Mouse (Mus musculus) ovary, postnatal 36 days (tissue): ENCODE data around the gene Ube2l3.

ENCODE experiments used
- DNase-seq: peaks from one replicate; pipeline ENCODE4 v3.0.0; 2022; ENCODE audit warnings: low spot score, mixed read lengths

The Ube2l3 gene

DNA sequence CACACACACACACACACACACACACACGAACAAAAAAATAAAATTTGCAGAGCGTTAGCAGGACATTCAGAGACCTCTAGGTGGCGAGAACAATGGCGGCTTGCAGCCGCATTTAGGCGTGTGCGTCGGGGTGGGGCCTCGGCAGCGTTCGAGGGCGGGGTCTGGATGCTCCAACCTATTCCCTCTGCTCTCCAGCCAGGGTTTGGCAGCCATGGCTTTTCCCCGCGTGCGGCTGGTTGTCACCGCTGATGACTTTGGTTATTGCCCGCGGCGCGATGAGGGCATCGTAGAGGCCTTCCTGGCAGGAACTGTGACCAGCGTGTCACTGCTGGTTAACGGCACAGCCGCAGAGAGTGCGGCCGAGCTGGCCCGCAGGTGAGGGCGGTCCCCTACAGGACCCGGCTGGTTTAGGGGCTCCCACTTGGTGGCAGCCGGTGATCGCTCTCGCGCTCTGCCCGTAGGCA is 55.6 kb downstream of the Ube2l3 start, which contains the start of gene Ccdc116:
Gene Ccdc116 (minus strand): TSS at position 458 of the 464 bp plus-strand sequence.
- peak; percentile 79 for DNase-seq

DNA sequence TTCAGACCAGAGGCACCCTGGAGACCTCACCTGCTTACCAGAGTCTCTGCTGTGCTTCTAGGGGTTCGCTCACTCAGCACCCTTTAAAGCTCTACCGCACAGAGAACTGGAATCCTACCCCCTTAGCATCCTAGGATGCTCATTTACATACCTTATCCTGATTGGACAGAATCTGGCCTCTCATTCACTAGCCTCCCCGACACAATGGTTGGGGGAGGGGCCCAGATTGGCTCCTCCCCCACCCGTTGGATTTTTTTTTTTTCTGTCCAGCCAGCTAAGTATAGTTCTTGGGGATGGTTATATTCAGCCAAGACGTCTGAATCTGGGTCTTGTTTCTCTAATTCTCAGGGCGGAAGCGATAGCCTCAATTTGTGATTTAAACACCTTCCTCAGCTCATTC is 58.1 kb downstream of the Ube2l3 start, which contains the start of gene Ydjc:
Gene Ydjc (plus strand): TSS at position 283 of the 400 bp plus-strand sequence.
- no peak for DNase-seq

DNA sequence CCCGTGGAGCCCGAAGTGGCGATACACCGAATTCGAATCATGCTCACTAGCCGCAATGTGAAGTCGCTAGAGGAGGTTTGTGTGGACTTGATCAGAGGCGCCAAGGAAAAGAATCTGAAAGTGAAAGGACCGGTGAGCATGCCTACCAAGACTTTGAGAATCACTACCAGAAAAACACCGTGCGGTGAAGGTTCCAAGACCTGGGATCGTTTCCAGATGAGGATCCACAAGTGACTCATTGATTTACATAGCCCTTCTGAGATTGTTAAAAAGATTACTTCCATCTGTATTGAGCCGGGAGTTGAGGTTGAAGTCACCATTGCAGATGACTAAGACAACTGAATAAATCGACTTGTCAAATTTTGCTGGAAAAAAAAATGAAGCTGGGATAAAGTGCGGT is 65.1 kb downstream of the Ube2l3 start:
- DNase-seq: no peak

DNA sequence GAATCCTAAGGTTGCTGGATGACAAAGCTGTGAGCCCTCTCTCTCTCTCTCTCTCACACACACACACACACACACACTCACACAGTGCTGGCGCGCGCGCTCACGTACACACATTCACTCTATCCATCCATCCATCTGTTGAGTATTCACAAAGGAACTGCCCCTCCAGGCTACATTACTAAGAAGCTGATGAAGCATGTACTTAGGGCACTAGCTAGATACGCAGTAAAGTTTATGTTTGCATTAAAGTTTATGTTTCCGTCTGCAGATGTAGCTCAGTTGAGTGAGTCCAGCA is 69.6 kb downstream of the Ube2l3 start:
- no peak for DNase-seq

DNA sequence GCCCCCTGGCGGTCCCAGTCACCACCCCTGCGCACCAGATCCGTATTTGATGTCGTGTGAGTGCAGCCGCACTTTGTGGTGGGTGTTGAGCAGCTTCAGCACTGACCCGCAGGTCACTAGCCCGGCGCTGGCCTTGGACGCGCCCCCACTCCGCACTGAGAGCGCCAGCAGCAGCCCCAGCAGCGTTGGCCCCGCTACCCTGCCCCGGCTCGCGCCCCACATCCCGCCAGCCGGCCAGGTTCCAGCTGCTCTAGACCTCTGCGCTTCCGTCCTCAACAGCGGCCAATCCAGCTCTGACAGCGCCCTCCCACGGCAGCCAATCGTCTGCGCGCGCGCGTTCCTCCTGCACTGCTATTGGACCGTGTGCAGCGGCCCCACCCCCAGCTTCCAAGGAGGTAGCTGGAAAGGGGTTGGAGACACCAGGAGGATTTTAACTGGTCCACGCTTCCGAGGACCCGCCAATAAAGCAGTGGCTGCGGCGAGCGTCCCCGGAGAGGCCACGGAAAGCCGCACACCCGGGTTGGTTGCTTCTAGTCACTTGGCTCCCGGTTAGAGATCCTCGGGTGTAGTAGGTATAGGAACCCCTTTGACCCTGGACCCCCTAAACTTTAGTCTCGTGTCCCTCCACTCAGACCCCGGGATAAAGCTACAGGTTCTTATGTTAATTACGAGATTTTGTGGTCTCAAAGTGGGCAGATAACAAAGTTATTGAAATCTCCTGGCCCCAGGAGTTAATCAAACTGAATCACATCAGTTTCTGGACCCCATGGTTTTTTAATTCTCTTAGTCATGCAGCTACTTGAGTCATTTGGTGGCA is 70.2 kb downstream of the Ube2l3 start, which contains the start of gene Sdf2l1:
Gene Sdf2l1 (minus strand): TSS at position 295 of the 817 bp plus-strand sequence.
- peak; percentile 97 for DNase-seq

DNA sequence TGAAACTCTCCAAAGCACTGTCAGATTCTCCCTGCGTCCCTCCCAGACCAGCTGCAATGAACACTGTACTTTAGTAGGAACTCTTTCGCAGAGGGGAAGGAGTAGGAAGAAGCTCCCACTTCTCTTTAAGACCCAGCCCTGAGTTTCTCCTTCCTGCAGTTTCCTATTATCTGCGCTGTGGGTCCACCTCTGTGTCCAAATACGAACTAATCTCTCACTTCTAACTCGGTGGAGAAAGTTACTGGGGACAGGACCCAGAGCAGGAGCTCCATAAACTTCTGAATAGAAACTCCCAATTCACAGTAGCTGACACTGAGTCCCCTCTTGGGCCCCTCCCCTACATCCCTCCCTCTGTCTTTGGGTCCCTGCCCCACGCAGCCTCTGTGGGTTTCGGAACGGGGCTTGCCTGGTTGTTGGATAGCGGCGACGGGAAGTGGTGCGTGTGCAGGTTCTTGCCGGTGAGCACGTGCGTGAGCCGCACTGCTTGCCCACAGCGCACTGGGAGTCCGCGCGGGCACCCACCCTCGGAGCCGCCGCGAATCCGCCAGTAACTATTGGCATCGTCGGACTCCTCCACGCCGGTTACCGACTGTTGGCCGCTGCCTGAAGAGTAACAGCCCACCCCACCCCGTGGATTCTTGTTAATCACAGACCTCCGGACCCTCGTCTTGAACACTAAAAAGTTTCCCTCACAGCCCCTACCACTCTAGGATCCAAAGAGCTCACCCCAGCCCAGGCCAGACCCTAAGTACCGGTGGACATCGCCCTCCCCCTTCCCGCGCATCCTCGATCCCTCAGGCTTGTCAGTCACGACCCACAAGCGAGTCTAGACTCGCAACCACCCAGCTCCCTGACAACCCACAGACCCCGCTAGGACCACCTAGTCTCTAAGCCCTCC is 71.0 kb downstream of the Ube2l3 start:
- DNase-seq: peak; percentile 24

DNA sequence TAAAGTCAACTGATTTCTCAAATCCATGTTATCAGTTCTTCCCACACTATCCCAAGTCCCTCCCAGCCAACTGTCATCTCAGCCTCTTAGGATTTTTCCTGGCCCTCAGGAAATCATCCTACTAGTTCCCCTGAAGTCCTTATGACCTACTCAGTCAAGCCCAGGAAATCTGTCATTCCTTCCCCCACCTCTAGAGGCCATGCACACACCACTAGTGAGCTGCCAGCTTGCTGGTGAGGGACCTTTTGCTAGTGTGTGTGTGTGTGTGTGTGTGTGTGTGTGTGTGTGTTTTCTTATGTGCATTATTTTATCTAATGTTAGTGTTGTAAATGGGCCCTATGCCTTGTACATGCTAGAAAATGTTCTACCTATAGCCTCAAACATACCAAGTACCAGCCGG is 75.2 kb downstream of the Ube2l3 start:
- DNase-seq: no peak

DNA sequence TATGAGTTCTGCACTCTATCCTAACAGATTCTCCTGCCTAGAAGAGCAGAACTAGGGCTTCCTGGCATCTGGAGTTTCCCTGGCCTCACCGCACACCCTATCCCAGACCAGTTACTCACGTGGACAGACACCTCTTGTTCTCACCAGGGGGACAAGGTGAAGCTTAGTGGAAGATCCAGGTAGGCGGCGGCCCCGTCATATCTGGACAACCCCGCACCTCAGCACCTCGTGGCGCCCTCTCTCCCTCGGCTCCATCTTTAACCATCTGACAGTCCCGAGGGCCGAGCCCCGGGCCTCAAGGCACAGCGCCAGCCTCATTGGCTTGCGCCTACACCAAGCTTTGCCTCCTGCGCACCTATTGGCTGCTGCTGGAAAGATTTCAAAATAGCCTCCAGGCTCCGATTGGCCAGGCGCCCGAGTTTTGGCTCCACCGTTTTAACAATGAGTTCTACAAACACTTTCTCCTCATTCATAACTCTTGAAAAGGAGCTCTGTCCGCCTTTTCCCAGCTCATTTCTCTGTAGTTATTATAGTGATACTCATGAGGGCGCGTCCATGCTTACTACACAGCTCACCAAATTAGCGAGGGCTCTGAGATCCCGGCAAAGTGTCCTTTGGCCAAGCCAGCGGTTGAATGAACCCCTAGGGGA is 77.5 kb downstream of the Ube2l3 start, which contains the start of gene 2610318N02Rik:
Gene 2610318N02Rik (minus strand): TSS at position 297 of the 650 bp plus-strand sequence.
- peak; percentile 78 for DNase-seq

DNA sequence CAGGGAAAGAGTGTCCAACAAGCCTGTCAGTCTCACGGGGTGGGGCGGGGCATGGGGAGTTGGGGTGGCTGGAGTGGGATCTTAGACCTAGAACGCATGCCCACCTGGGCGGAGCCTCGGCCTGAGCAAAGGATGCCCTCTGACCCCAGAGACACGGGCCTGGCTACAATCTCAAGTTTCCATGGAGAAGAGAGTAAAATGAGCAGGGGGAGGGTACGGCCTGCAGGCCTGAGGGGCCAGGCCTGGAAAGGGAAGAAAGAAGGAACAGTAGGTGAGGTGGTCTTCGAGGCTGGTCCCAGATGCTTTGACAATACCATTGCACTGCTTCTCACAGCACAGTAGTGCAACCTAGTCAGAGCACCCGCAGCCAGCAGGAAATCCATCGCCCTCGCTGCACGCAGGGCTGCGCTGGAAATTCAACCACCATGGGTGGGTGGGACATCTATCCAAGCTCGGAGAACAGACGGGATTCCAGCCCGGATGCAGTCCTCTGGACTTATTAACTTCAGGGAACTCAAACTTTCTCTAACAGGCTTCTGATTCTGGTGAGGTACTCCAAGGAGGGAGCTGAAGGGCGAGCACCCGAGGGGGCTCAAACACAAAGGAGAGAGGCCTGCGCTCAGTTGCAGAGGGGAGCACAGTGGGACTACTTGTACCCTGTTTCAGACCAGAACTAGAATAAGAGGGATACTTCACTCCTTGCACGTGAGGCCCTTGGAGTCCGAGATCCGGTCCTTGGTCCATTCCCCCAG is 78.2 kb downstream of the Ube2l3 start:
- no peak for DNase-seq

DNA sequence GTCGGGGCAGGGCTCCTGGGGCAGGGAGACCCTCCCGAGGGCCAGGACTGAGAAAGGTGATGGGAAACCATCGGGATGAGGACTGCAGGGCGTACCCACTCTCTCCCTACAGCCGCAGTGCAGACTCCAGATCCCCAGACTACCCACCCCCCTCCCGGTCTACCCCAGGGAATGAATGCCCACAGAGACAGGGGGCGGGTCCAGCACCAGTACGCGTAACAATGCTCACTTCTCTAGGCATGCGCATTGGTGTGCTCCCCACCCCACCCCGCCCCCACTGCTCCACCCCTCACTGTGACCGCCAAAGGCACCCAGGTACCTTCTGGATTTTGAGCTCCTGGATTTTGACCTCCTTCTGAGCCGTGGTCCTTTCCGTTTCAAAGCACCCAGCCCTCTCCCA is 80.9 kb downstream of the Ube2l3 start:
- DNase-seq: no peak

DNA sequence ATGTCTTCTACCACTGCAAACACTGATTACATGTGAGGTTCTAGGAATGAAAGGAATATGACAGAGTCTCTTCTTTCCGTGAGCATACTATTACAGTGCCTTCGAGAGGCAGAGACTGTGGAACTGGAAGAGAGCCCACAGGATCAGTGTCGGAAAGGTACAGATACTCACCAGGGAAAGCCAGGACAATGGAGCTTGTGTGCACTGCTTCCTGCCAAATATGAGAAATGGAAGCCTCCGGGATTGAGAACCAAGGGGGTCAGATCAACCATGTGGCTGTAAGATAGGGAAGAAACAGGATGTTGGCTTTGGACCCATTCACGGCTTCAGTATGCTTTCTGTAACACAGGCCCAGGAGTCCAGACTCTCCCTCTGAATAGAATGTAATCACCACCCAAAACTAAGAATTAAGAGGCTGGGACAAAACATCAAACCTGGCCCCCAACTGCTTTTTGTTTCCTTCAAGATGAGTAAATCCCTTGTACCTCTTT is 85.1 kb downstream of the Ube2l3 start:
- no peak for DNase-seq

DNA sequence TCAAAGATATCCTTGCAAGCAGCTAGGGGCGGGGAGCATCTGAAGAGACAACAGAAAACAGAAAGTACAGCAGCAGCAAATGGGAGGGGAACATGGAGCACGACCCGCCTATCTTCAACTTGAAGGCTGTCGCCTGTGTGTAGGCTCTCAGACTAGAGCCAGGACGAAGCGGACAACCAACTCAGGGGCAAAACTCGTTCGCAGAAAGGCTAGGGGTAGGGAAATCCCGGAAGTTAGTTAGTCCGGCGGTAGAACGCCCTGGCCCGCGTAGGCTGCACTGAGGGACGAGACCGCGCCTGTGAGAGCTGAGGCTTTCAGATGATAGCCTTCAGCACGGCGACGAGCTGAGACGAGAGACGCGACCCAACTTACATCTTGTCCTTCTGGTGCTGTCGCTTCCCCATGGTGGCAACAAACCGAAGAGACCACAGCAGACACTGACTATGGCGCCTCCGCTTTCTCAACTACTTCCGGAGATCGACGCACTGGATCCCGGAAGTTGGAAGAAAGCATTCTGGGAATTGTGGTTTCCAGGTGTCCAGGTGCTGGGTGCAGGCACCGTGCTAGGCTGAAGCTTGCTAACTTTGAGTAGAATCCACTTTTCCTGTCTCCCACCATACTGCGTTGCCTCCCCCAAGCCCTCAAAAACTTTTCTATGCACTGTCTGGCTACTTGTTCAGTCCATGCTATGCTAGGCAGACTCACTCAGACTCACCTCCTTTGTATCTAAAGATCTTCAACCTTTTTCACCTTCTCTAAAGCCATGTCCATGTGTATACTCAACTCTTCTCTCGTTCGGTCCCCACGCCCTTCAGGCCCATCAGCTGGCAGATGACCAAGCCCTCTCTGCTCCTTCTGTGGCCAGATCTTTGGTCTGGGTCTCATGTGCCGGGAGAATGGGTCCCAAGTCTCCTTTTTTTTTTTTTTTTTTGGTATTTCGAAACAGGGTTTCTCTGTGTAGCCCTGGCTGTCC is 91.4 kb downstream of the Ube2l3 start, which contains the start of gene Ppil2:
Gene Ppil2 (minus strand): TSS at position 487 of the 973 bp plus-strand sequence.
- peak; percentile 54 for DNase-seq

DNA sequence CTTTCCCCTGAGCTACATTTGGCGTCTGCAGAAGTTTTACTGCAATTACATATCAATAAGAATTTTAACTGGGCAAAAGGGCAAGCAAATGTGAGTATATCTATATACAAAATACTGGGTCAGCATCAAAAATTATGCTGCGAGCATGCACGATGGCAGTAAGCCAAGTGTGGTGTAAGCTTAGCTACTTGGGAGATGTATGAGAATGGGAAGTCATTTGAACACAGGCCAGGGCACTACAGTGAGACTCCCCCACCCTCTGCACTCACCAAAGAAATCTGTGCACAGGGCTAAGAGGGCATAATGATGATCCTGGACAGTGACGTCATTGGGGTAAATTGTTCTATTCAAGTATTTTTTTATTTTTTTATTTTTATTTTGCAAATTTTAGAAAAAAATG is 97.8 kb downstream of the Ube2l3 start:
- no peak for DNase-seq

DNA sequence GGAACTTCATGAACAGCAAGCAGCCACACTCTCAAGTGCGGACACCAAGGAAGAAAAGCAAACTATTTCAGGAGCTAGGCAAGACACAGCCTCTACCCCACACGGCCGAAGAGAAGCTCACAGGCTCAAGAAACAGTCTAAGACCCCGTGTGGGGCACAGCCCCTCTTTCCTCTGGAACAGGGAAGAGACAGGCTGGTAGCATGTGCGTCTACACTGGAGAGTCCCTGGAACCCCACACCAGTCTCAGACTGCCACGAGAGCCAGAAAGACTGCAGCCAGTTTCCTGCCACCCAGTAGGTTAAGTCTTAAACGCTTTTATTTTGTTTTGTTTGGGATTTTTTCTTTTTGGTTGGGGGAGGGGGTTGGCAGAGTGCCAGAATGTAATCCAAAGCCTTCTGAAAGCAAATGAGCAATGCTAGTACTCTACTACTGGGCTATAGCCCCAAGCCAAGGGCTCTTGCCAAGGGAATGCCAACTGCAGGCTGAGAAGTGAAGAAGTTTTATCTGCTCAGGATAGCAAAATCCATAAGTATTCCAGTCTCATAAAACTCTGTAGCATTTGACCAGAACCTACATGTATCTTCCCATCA is 99.7 kb downstream of the Ube2l3 start:
- no peak for DNase-seq
